Mouse (Mus musculus) kidney, adult 9 months (tissue): ENCODE data around the gene Rilp.

Source experiments
- DNase-seq: peaks from one replicate; pipeline ENCODE4 v3.0.0; 2022

Rilp gene

GRCm38 (mm10) chr11:75559870-75560504, 50.1 kb downstream of the Rilp start:
- DNase-seq = no peak

- no peak for DNase-seq
Observed at GRCm38 (mm10) chr11:75560530-75561409, 50.9 kb downstream of the Rilp start.

- DNase-seq = no peak
Observed at GRCm38 (mm10) chr11:75561410-75561791, 51.5 kb downstream of the Rilp start.
